Mouse (Mus musculus) 3134 (cell line): ENCODE measurements around the gene Usp35.

Experiments
- DNase-seq: peaks from one replicate; pipeline ENCODE4 v3.0.0-alpha.2; 2011; ENCODE audit warnings: low spot score; ENCODE audit not compliant: insufficient read length; ENCODE audit errors: extremely low read depth

Gene Usp35

DNA sequence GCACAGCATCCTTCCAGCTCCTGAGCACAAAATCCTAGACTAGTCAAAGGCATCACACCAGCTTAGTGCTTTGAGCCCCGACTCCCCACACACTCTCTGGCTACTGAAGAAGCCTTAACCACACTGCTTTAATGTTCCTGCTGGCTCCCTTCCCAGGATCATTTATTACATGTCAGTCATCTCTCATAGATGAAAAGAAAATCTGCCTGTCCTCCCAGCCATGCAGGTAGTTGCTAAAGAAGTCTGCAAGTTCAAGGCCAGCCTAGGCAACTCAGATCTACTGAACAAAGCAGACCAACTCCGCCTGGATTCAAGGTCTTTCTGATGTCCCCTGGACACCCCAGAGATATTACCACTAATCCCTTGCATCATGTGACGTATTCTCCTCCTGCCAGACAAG is 14.1 kb downstream of the Usp35 start:
- DNase-seq: no peak

DNA sequence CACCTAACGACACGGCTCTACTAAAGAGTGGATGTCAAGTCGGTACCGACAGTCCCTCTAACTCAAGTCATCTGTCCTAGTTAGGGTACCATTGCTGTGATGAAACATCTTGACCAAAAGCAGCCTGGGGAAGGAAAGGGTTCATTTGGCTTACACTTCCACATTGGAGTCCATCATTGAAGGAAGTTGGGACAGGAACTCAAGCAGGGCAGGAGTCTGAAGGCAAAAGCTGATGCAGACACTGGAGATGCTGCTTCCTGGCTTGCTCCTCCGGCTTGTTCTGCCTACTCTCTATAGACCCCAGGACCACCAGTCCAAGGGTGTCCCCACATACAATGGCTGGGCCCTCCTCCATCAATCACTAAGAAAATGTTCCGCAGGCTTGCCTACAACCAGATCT is 16.2 kb downstream of the Usp35 start:
- no peak for DNase-seq

DNA sequence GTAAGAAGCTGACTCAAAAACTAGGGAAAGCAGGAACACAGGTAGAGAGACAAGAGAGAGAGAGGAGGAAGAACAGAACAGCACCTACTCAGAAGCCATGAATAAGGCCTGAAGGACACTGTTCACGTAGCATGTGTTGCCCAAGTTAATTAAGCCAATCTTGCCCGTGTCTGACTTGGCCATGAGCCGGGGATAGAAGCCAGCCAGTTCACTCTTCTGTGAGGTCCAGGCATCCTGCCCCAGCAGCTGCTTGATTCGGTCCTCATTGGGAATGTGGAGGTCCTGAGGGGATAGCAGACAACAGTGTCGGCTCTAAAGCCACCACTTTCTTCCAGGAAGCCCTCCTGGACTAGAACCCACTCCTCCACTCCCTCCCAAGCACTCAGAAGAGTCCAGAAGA is 17.2 kb downstream of the Usp35 start:
- no peak for DNase-seq

DNA sequence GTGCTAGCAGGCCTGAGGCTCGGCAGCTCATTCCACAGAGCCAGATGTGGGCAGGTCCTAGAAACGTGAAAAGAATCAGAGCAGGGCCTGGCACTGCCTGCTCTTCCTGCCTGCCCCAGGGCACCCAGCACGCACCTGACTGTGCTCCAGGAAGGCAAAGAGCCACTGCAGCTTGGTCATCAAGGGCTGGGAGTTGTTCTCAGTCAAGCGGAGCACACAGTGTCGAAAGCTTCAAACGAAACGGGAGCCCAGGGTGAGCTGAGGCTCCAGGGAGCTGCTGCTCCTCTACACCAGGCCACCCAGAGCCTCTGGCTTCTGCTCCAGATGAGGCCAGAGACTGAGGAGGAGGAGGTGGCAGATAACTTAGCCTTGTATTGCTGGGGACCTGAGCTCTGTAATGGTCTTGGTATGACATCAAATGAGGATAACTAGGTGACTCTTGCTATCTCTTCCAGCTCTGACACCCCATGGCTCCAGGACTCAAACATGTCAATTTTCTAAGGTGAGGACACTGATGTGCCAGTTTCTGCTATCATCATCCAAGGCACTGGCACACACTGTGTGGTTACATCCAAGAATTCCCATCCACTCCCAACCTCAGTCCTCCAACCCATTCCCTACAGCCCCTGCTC is 18.3 kb downstream of the Usp35 start:
- DNase-seq: no peak

DNA sequence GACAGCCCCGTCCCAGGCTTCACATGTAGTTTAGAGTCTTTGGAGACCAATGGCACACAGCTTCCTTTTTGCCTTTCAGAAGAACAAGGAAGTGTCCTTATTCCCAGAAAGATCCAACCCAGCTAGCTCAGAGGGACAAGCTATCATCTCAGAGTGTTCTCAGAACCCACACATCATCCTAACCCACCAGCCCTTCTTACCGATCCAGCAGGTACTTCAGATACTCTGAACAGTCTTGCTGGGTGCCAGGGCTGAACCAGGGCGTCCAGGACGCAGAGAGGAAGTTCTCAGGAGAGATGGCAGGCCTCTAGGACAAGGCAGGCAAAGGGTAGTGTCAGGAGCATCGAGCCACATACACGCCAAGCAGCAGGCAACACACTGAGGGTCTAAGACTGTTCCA is 19.0 kb downstream of the Usp35 start:
- DNase-seq: no peak

DNA sequence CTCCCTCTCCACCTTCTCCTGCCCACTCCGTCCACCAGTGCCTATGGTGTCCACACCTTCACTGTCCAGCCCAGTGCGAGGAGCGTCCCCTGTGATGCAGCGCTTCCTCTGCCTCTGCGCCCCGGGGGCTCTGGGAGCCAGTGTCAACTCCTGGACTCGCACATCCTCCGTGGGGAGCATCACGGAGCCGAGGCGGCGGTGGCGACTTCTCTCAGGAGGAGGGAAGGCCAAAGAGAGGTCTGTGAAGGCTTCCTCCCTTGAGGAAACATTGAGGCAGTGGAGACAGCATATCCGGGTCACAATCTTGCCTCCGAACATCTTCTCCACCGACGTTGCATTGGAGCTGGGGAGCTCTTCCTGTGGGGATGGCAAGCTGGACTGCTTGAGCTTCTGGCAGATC is 19.6 kb downstream of the Usp35 start:
- DNase-seq: no peak

DNA sequence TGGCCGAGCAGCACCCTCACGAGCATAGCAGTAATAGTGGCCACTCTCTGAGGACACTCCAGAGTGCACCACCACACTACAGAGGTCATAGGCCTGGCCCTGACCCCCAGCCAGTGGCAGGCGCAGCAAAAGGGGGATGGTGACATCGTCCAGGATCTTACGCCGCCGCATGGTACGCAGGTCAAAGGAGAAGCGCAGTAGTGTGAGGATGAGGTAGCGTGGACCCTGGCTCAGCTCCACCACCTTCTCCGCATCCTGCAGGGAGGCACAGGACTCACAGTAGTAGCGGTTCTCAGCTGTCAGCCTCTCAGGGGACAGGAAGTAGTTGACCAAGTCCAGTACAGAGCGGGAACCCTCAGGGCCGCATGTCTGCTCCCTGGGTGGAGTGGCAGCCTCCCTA is 20.2 kb downstream of the Usp35 start:
- DNase-seq: no peak

DNA sequence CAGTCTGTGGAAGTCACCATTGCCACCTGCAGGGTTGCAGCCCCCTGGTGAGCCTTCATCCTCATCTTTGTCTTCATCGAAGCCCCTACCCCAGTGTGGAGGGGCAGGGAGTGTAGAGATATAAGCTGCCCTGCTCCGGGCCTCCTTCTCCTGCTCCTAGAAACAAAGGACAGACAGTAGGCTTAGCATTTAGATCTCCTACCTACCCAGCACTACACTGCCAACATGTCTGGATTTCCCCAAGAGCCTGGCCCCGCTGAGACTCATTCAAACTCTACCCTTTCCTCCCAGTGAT is 21.5 kb downstream of the Usp35 start:
- no peak for DNase-seq

DNA sequence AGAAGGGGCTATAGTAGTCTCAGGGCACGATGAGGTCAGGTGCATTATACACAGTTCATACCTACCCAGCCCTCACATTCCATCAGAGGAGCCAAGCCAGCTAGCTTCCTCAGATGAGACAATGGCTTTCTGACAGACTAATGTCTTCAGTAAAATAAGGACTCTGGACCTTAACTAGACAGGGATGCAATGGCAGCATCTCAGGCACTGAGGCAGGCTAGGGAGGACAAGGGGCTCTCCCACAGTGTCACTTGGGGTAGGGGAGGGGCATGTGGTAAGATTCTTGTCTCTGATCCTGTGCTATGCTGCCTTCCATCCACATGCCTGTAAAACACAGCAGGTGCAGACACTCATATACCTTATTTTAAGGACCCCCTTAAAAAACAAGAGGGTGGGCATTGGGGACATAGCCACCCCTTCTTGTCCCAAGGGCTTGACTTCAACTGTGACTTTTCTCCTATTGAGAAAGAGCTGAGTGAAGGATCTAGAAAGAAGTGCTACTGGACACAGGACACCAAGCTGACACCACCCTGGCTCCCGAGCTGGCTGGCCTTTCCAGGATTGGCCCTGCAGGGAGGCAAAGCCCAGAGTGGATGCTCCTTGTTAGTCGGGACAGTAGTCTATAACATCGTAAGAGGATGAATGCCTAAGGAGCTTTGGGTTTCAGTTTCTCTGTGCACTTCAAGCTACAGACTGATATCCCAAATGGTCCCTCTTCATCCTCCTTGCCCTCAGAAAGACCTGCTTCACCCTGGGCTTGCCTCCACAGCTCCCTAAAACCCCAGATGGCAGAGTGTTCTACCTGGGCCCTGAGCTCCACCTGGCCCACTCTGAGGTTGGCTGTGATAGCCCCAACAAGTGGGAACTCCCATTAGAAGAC is 22.1 kb downstream of the Usp35 start:
- no peak for DNase-seq

DNA sequence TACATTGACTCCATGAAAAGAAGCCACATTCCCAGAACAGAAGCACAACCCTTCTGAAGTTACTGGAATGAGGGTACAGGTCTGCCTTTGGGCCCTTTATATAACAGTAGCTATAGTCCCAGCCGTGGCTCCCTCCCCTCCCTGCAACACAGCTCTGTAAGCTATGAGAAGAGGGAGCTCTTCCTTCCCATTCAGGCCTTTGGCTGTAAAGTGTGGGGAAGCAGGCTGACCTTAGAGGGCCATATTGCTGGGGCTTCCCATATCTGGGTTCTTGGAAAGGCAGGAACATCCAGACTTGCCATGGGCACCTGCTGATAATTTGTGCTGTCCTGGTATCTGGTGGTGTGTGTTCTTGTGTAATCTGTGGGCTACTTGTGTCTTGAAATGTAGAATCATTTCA is 24.3 kb downstream of the Usp35 start:
- DNase-seq: no peak

DNA sequence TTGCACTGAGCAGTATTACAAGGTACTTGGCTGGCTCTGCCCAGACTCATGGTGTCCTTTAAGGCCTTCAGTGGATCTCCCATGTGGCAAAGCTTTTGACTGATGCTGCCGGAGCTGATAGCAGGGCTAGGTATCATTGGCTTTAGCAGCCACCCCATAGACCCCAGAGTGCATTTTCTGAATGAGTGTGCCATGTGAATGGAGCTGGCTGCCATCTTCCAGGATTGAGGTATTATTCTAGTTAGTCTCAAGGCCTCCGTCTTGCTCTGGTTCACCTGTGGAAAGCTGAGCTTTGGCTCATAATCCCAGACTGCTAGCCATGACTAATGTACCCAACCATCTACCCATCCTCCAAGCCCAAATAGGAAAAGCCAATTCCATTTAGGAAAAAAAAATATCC is 25.0 kb downstream of the Usp35 start:
- DNase-seq: no peak

DNA sequence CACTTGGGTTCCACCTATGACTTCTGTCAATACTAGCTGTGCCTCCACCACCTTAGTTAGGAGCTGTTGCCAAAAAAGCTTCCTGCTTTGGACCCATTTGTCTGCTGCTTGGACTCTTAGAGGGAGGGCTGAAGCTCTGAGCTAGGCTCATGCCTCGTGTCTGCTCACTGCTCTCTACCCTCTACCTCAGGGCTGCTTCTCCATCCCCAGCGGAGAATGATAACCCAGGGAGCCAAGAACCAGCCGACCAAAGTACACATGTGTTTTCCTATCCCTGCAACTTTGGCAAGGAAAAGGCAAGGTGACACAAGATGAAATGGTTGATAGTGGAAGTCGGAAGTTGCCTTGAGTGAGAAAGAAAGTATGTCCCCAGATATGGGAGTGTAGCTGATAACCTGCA is 26.6 kb downstream of the Usp35 start:
- no peak for DNase-seq

DNA sequence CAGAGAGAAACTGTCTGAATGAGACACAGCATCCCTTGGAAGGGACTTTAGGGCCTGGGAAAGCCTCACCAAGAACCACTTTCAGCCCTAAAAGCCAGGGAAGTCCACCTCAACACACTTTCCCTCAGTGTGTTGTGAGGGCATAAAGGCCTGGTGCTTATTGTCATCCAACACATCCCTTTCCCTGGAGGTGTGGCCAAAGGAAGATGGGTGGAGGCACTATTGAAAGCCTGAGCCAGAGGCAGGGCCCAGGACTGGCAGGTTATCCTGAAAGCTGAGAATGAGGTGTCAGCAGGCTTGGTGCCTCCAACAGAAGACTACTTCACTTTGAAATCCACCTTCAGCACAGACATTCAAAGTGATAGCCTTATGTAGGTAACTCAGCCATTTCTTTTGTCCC is 27.3 kb downstream of the Usp35 start:
- DNase-seq: no peak

DNA sequence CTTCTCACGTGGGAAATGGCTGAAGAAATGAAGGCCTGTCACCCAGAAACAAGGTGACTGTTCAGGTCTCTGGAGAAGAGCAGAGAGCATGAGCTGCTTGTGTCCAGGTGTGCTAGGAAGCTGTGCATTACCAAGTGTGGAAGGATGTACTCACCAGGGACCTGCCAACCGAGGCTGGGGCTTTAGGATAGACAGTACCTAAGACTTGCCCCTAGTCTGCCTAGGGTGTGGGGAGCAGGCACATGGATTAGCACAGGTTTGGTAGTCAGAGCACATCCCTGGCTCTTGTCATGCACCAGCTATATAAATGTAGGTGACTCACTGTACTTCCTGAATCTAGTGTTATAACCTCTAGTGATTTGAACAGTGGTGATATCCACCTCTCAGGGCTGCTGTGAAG is 28.2 kb downstream of the Usp35 start:
- no peak for DNase-seq

DNA sequence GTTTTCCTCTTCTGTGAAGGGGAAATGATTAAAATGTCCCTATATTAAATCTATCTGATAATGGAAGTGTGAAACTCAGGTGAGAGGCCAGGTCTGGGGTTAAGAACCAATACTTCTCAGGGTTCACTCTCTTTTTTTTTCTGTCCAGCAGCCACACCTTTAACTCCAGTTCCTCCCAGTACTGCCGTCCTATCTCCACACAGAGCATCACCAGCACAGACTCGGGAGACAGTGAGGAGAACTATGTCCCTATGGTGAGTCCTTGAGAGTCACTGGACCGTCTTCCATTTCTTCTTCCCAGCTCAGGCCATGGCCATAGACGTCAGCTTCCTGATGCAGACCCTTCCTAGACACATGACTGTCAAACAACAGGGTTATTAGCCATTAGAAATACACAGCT is 28.9 kb downstream of the Usp35 start:
- no peak for DNase-seq

DNA sequence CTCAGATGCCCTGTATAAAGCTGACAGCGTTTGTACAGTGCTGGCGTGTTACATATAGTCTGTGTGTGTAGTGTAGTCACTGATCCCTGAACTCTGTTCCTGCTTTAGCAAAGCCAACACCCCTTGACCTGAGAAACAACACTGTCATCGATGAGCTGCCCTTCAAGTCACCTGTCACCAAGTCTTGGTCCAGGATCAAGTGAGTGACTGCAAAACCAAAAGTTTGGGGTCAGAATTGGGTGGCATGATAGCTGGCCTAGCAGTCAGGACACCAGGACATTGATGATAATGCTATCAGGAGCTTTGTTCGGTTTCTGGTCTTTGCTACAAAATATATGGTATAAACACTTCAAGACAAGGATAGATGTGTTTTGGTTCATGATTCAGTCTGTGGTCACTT is 29.6 kb downstream of the Usp35 start:
- no peak for DNase-seq

DNA sequence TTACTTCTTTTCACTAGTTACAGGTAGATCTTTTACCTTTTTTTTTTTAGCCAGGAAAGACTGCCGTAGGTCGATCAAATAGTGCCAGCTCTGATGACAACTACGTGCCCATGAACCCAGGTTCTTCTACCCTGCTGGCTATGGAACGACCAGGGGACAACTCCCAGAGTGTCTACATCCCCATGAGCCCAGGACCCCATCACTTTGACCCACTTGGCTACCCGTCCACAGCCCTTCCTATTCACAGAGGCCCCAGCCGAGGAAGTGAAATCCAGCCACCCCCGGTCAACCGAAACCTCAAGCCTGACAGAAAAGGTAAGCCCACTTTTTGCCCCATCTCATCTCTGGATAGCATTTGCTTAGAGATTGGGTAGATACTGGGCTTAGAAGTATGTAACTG is 30.5 kb downstream of the Usp35 start:
- no peak for DNase-seq

DNA sequence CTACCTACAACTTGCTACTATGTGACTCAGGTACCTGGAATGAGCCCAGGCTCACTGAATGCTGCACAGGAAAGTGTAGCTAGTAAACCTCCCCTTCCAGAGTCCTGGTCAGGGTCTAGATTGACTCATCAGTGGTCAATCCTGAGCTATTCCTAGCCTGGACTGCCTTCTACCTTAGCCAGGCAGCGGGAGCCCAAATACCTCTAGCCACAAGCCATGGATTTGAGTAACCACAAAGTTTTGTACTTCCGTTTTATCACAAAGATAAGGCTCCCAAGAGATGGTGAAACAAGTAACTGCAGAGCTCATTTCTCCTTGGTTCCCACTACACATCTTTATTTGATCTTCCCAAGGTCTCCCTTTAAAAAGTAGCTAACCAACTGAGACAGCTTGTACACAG is 30.9 kb downstream of the Usp35 start:
- DNase-seq: no peak

DNA sequence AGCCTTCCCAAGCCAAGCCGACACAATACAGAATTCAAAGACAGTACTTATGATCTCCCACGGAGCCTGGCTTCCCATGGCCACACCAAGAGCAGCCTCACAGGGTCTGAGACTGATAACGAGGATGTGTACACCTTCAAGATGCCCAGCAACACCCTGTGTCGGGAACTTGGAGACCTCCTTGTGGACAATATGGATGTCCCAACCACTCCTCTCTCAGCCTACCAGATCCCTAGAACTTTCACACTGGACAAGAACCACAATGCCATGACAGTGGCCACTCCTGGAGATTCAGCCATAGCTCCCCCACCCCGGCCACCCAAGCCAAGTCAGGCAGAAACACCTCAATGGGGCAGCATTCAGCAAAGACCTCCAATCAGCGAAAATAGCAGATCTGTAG is 32.9 kb downstream of the Usp35 start:
- DNase-seq: no peak

DNA sequence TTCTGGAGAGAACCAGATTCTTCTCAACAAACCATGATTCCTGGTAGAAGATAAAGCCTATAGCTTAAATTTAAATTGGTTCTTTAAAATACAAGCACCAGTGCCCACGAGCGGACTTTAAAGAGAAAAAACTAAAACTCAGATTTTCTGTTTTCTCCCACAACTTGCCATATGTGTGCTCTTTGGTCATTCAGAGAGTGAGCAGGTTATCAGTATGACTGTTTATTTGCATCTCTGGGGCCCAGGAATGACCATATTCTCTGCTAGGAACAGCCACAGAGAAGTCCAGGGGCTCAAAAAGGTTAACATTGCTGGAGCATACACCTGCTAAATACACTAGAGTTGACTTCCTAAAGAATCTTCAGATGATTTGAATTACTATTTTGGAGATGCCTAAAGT is 33.5 kb downstream of the Usp35 start:
- DNase-seq: no peak

DNA sequence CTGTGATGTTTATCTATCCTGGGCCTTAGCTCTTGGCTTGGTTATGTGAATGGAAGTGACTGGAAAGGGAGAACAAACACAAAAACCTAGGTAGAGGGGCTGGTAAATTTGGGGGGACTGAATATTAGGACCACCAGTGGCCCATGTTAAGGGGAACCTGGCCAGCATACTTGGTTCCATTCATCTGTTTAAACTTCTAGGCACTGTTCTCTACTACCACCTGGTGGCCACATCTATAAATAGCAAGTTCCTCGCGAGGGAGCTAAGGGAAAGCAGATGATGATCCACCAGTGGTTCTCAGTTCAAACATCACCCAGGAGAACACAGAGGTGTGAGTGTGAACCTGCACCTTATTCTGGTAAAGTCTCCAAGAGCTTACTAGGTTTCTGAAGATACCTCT is 34.4 kb downstream of the Usp35 start:
- no peak for DNase-seq

DNA sequence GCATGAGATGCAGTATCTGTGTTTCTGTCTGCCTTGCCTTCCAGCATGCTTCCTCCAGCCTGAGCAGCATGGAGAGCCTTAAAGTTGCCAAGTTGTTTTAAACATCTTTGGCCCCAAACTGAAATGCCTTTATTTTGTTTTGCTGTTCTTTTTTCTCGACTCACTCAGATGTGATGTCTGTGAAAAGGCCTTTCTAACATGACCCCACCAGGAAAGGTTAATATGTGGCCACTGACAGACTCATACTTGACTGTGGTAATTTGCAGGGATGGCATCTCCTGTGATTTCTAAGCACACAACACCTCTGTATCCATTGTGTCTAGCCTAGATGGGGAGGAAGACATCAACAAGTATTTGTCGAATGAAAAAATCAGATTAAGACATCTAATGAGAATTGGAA is 34.8 kb downstream of the Usp35 start:
- no peak for DNase-seq

DNA sequence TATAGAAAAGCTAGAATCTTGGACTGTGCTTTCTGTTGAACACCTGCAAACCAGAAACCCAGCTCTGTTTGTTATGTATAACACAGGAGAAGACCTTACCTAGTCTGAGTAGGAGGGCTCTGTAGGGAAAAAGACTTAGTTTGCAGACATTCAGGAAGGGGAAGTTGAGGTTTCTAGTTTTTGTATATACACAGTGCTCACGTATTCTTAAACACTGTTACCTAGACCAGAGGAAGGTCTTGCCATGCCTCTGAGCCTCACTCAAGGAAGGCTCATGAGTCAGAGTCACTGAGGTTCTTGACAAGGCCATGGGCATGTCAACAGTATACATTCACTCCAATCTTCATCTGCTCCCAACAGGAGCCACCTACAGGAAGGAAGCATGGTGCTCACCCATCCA is 60.8 kb downstream of the Usp35 start:
- no peak for DNase-seq
